ENCODE assay signal across 14 mouse cellular contexts in the genomic region with DNA sequence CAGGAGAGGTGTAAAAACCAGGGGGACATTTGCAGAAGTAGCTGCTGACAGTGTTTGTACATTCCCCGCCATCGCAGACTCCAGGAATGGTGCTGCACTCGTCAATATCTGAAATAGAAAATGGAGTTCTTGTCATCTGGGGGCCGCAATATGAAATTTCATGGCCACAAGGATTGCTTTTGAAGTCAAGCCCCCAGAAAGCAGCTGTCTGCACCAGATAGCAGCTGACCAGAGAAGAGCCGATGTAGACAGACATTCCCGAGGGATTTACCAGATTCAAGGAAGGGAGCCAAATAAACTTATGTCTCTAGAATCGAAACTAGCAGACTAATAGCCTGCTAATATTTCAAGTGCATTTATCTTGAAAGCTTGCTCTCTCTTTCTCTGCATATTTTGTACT.
"Had no signal": no experiment of that assay in that cellular context is flagged by ENCODE, and none has a peak within 500 bp of the region (broad histone marks: within the 10 kb centered on the region; RNA-seq: fewer than 3 reads in every experiment).

No protein-coding gene starts in this region.

- H3K9ac ChIP-seq: limb, embryonic 13.5 days; liver, embryonic 15.5 days; stomach, embryonic 15.5 days had no signal

- H3K4me2 ChIP-seq: limb, embryonic 13.5 days; liver, embryonic 11.5 days; liver, embryonic 15.5 days; stomach, embryonic 15.5 days had no signal

- H3K27me3 ChIP-seq: limb, embryonic 13.5 days; liver, embryonic 15.5 days; stomach, embryonic 15.5 days had no signal

- H3K36me3 ChIP-seq: liver, embryonic 15.5 days; stomach, embryonic 15.5 days had no signal

- H3K4me1 ChIP-seq: limb, embryonic 13.5 days; liver, embryonic 15.5 days; stomach, embryonic 15.5 days had no signal

- DNase-seq: kidney, adult 11 months; kidney, postnatal 10 days; kidney, postnatal 4 days; lung, adult 2 months; lung, postnatal 10 days; thymus, postnatal 36 days had no signal

- H3K27ac ChIP-seq: left cerebral cortex, adult 2 months; limb, embryonic 13.5 days; liver, embryonic 15.5 days; macrophage; stomach, embryonic 15.5 days had no signal

- H3K9me3 ChIP-seq: limb, embryonic 13.5 days; liver, embryonic 15.5 days; stomach, embryonic 15.5 days had no signal

- ATAC-seq: midbrain, embryonic 16.5 days had no signal

- H3K4me3 ChIP-seq: left cerebral cortex, adult 2 months; limb, embryonic 13.5 days; liver, embryonic 15.5 days; megakaryocyte, embryonic 14.5 days; stomach, embryonic 15.5 days had no signal
